Mouse (Mus musculus) limb, embryonic 11.5 days (tissue): ENCODE data around the gene Rhob. TPM values are rescaled to one million over a fixed set of nuclear protein-coding genes. Genes with fewer than 3 reads are reported as not detected.

ENCODE experiments used
- ATAC-seq: fragments of 200-750 bp; cut with Nextera tagmentation; 2 replicates; pipeline ENCODE4 v1.8.0; 2017; ENCODE audit warnings: low read depth; ENCODE audit not compliant: insufficient number of reproducible peaks, low FRiP score, low TSS enrichment
- DNase-seq: peaks from one replicate; pipeline ENCODE4 v3.0.0-alpha.2; 2015; ENCODE audit warnings: low spot score
- H3K27ac ChIP-seq: fragments of 300-500 bp; sonication (generic); replicated peaks from 2 replicates; pipeline ENCODE4 v1.5.1; 2014; ENCODE audit warnings: low read depth, mild to moderate bottlenecking, low read length
- H3K27me3 ChIP-seq: fragments of 300-500 bp; sonication (generic); 2 replicates; pipeline ENCODE4 v1.6.1; 2014; ENCODE audit warnings: mild to moderate bottlenecking, low read length, mixed read lengths; ENCODE audit not compliant: control insufficient read depth, insufficient read depth
- H3K36me3 ChIP-seq: fragments of 300-500 bp; sonication (generic); 2 replicates; pipeline ENCODE4 v1.6.1; 2014; ENCODE audit warnings: mild to moderate bottlenecking, low read length, moderate library complexity, mixed read lengths; ENCODE audit not compliant: control insufficient read depth, insufficient read depth
- H3K4me1 ChIP-seq: fragments of 300-500 bp; sonication (generic); 2 replicates; pipeline ENCODE4 v1.6.1; 2014; ENCODE audit warnings: low read length, mixed read lengths; ENCODE audit not compliant: control insufficient read depth, insufficient read depth
- H3K4me2 ChIP-seq: fragments of 300-500 bp; sonication (generic); 2 replicates; pipeline ENCODE4 v1.6.1; 2014; ENCODE audit warnings: low read depth, mild to moderate bottlenecking, moderate library complexity; ENCODE audit not compliant: severe bottlenecking
- H3K4me3 ChIP-seq: fragments of 300-500 bp; sonication (generic); 2 replicates; pipeline ENCODE4 v1.5.1; 2014; ENCODE audit warnings: low read depth, low read length
- H3K9ac ChIP-seq: fragments of 300-500 bp; sonication (generic); 2 replicates; pipeline ENCODE4 v1.6.1; 2014; ENCODE audit warnings: mild to moderate bottlenecking, low read length
- H3K9me3 ChIP-seq: fragments of 300-500 bp; sonication (generic); 2 replicates; pipeline ENCODE4 v1.6.1; 2016; ENCODE audit warnings: low read length; ENCODE audit not compliant: control insufficient read depth
- WGBS: fragments of 180-500 bp; shearing (Covaris S2); extraction: QIAGEN DNeasy Blood & Tissue Kit; methylation state at CpG from one replicate; pipeline ENCODE4 v1.1.7; 2014; 5-methylcytosine and 5-hydroxymethylcytosine counted together
- polyA plus RNA-seq: library from polyadenylated mRNA; unstranded; fragments of >200 nt; fragmentation: Nextera tagmentation; extraction: Ambion mirVana; gene quantifications from 2 replicates; pipeline ENCODE4 v1.2.1, GENCODE M21; 2014

Gene Rhob
- polyA plus RNA-seq, 1 experiment from 2014 or later = 27.6 TPM

DNA sequence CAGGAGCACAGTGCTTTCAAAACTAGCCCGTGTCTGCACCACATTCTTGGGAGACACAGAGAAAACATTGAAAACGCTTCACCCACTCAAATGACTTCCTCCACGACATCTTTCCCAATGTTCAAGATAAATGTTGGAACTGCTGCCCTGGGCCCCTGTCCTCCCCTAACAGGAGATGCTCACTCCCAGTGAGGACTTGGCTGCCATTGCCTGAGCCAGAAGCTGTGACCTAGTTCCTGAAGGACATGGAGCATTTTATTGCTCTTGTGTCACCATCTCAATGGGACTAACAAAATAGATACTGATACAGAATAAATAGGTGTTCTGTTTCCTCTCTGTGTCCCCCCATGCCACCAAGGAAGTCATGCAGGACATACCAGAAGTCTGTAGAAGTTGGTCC lies 5.1 kb downstream of the Rhob start:
- Histone ChIP-seq H3K4me2 (no peak overlapping the region), H3K36me3 (no peaks in the 10 kb centered on the region), H3K4me1 (peaks cover 17% of the 10 kb centered on the region), H3K27me3 (no peaks in the 10 kb centered on the region), H3K9ac (no peak overlapping the region), H3K9me3 (no peaks in the 10 kb centered on the region), H3K4me3 (no peak overlapping the region), H3K27ac (no peak overlapping the region)
- DNase-seq = no peak
- ATAC-seq = no peak
- 88% methylated on average over 3 of the region's 3 CpGs for WGBS

DNA sequence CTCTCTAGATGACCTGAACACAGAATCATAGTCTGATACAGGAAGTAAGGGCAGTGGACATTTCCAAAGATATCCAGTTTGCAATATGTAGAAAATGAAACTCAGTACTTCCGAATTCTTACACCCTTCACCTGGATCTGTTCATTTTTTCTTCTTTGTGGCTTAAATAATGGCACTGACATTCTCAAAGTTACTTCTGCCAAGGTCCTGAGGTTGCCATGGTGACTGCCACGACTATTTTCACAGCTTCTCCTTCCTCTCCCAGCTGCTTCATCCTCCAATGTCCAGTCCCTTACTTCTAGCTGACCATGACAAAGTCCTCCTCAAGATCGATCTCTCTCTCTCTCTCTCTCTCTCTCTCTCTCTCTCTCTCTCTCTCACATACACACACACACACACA lies 6.4 kb downstream of the Rhob start:
- H3K9me3 ChIP-seq = no peaks in the 10 kb centered on the region
- no peaks in the 10 kb centered on the region for H3K36me3 ChIP-seq
- WGBS = 71% methylated on average over 3 of the region's 3 CpGs
- H3K4me2 ChIP-seq = no peak overlapping the region
- DNase-seq (no peak), ATAC-seq (no peak)
- no peaks in the 10 kb centered on the region for H3K27me3 ChIP-seq
- H3K4me3 ChIP-seq = no peak overlapping the region
- H3K27ac ChIP-seq = no peak overlapping the region
- no peak overlapping the region for H3K9ac ChIP-seq
- H3K4me1 ChIP-seq = peaks cover 14% of the 10 kb centered on the region

GRCm38 (mm10) chr12:8489098-8489497 lies 10.7 kb downstream of the Rhob start:
- Histone ChIP-seq H3K4me2 (no peak overlapping the region), H3K27me3 (no peaks in the 10 kb centered on the region), H3K4me1 (no peaks in the 10 kb centered on the region), H3K27ac (no peak overlapping the region), H3K9me3 (no peaks in the 10 kb centered on the region), H3K9ac (no peak overlapping the region), H3K36me3 (no peaks in the 10 kb centered on the region), H3K4me3 (no peak overlapping the region)
- 74% methylated on average over 4 of the region's 4 CpGs for WGBS
- DNase-seq = no peak
- no peak for ATAC-seq

- H3K4me3 ChIP-seq = no peak overlapping the region
- no peaks in the 10 kb centered on the region for H3K36me3 ChIP-seq
- H3K27me3 ChIP-seq = no peaks in the 10 kb centered on the region
- H3K9ac ChIP-seq = no peak overlapping the region
- 88% methylated on average over 4 of the region's 4 CpGs for WGBS
- no peak overlapping the region for H3K4me2 ChIP-seq
- no peaks in the 10 kb centered on the region for H3K4me1 ChIP-seq
- DNase-seq (no peak), ATAC-seq (no peak)
- no peak overlapping the region for H3K27ac ChIP-seq
- no peaks in the 10 kb centered on the region for H3K9me3 ChIP-seq
Measured at GRCm38 (mm10) chr12:8488652-8488980, 11.2 kb downstream of the Rhob start.

- H3K4me3 ChIP-seq = no peak overlapping the region
- H3K27ac ChIP-seq = no peak overlapping the region; the same call in 1 of the 2 replicates
- DNase-seq = no peak
- no peak for ATAC-seq
- no peaks in the 10 kb centered on the region for H3K36me3 ChIP-seq
- no peaks in the 10 kb centered on the region for H3K4me1 ChIP-seq
- no peak overlapping the region for H3K9ac ChIP-seq
- WGBS = 68% methylated on average over 5 of the region's 5 CpGs
- no peak overlapping the region for H3K4me2 ChIP-seq
- H3K27me3 ChIP-seq = no peaks in the 10 kb centered on the region
- H3K9me3 ChIP-seq = no peaks in the 10 kb centered on the region
Measured at GRCm38 (mm10) chr12:8487959-8488651, 11.7 kb downstream of the Rhob start.

DNA sequence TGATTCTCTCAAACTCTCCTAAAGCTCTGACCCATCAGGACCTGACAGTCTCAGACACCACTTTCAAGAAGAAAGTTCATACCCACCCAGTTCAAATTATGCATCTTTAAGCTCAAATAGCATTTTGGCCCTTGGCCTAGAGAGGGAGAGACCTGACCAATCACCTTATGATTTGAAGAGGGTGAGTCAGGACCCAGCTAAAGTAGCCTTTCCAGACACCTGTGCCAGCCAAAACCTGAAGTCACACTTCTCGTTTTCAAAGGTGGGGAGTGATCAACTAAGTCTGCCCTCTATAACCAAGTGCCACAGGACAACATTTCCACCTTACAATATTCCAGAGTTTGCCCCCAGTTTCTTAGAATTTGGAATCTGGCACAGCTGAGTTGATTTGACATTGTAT lies 12.5 kb downstream of the Rhob start:
- H3K4me1 ChIP-seq = no peaks in the 10 kb centered on the region
- no peak for DNase-seq
- WGBS = 75% methylated on average over 1 of the region's 1 CpGs

GRCm38 (mm10) chr12:8485247-8485646 lies 14.6 kb downstream of the Rhob start:
- Histone ChIP-seq H3K4me2 (no peak overlapping the region), H3K27me3 (no peaks in the 10 kb centered on the region), H3K4me3 (no peak overlapping the region), H3K9me3 (no peaks in the 10 kb centered on the region), H3K4me1 (no peaks in the 10 kb centered on the region), H3K36me3 (no peaks in the 10 kb centered on the region), H3K27ac (no peak overlapping the region), H3K9ac (no peak overlapping the region)
- ATAC-seq = no peak
- WGBS = 77% methylated on average over 7 of the region's 7 CpGs
- no peak for DNase-seq

More for the DNA sequence above, 12.5 kb downstream of the Rhob start:
- Histone ChIP-seq H3K27ac (no peak overlapping the region), H3K4me2 (no peak overlapping the region), H3K9ac (no peak overlapping the region), H3K9me3 (no peaks in the 10 kb centered on the region), H3K27me3 (no peaks in the 10 kb centered on the region), H3K36me3 (no peaks in the 10 kb centered on the region), H3K4me3 (no peak overlapping the region)
- no peak for ATAC-seq

- Histone ChIP-seq H3K9ac (no peak overlapping the region), H3K4me1 (no peaks in the 10 kb centered on the region), H3K36me3 (no peaks in the 10 kb centered on the region), H3K27me3 (no peaks in the 10 kb centered on the region), H3K9me3 (no peaks in the 10 kb centered on the region), H3K27ac (no peak overlapping the region), H3K4me3 (no peak overlapping the region), H3K4me2 (no peak overlapping the region)
- DNase-seq = no peak
- 69% methylated on average over 2 of the region's 2 CpGs for WGBS
- ATAC-seq = no peak
Measured at GRCm38 (mm10) chr12:8482169-8482568, 17.6 kb downstream of the Rhob start.

GRCm38 (mm10) chr12:8474836-8475387 lies 24.9 kb downstream of the Rhob start:
- Histone ChIP-seq H3K27ac (no peak overlapping the region), H3K9ac (no peak overlapping the region), H3K27me3 (no peaks in the 10 kb centered on the region), H3K4me2 (no peak overlapping the region), H3K36me3 (no peaks in the 10 kb centered on the region), H3K9me3 (no peaks in the 10 kb centered on the region), H3K4me3 (no peak overlapping the region), H3K4me1 (no peaks in the 10 kb centered on the region)
- WGBS = 68% methylated on average over 6 of the region's 6 CpGs
- DNase-seq = no peak
- no peak for ATAC-seq
